Mouse (Mus musculus): Measurements from ENCODE around the gene Dctn3. TPM values are rescaled to one million over a fixed set of nuclear protein-coding genes. Genes with fewer than 3 reads are reported as not detected.

Dctn3 gene
- polyA plus RNA-seq, 1 experiment from 2014 or later: 149 TPM

DNA sequence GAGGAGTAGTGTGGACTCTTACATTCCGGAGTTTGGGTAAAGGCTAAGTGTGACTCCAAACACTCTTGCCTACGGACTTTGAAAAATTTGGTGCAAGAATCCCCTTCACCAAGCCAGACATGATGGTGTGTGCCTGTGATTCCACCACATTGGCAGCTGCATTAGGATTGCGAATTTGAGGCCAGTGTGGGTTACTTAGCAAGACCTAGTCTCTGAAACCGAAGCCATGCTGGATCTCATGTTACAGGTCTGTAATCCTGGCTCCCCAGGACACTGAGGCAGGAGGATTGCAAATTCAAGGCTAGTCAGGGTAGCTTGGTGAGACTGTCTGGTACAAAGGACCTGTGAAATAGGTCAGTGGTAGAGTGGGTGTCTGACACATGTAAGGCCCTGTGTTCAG, 35.7 kb upstream of the Dctn3 start:
- Histone ChIP-seq H3K36me3 (ENCODE audit: insufficient read depth, low read length) (no peaks in the 10 kb centered on the region), H3K9ac (replicated peaks; ENCODE audit: low read length) (no peak overlapping the region), H3K27ac (ENCODE audit: low read length) (peak overlapping the region; percentile 2; the same call in 1 of the 2 replicates), H3K4me2 (replicated peaks; ENCODE audit: low read depth, low read length) (no peak overlapping the region), H3K4me1 (ENCODE audit: insufficient read depth, low read length) (peaks cover 49% of the 10 kb centered on the region), H3K4me3 (ENCODE audit: low read length) (no peak overlapping the region), H3K27me3 (ENCODE audit: insufficient read depth, low read length) (no peaks in the 10 kb centered on the region), H3K9me3 (ENCODE audit: low read length) (no peaks in the 10 kb centered on the region)
- WGBS: 88% methylated on average over 4 of the region's 4 CpGs
- ATAC-seq (ENCODE audit: low FRiP score, low TSS enrichment): no peak

DNA sequence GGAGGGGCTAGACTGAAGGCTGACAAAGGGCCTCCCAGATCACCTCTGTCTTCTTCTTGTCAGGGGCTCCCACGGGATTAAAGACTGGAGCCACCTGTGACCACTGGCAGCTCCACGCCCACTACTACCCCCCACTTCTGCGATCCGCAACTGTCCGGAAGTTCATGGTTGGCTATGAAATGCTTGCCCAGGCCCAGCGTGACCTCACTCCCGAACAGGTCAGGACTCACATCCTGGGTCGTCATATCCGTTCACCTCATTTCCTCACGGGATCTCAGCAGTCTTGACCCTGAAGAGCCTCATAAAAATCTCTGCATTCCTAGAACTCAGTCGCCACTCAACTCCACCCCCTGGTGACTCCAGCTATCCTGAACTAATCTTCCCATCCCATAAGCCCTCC, 35.1 kb upstream of the Dctn3 start:
- Histone ChIP-seq H3K9me3 (ENCODE audit: low read length) (no peaks in the 10 kb centered on the region), H3K36me3 (ENCODE audit: insufficient read depth, low read length) (no peaks in the 10 kb centered on the region), H3K27ac (ENCODE audit: low read length) (no peak overlapping the region), H3K4me1 (ENCODE audit: insufficient read depth, low read length) (peaks cover 49% of the 10 kb centered on the region), H3K9ac (replicated peaks; ENCODE audit: low read length) (no peak overlapping the region), H3K4me2 (replicated peaks; ENCODE audit: low read depth, low read length) (no peak overlapping the region), H3K4me3 (ENCODE audit: low read length) (no peak overlapping the region), H3K27me3 (ENCODE audit: insufficient read depth, low read length) (no peaks in the 10 kb centered on the region)
- 36% methylated on average over 11 of the region's 11 CpGs for WGBS
- no peak for ATAC-seq (ENCODE audit: low FRiP score, low TSS enrichment)

DNA sequence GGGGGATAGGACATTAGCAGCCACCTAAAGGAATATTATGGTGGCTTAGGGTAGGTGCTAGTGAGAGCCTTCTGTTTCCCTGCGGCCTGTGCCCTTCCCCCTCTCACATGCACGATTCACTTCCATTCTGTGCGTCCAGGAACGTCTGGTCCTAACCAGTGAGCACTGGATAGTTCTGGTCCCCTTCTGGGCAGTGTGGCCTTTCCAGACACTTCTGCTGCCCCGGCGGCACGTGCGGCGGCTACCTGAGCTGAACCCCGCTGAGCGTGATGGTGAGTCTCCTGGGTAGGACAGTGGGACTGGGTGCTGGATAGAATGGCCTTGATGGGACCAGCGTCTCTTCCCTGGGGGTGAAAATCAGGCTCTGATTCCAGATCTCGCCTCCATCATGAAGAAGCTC, 34.4 kb upstream of the Dctn3 start:
- no peak overlapping the region for H3K4me2 ChIP-seq (replicated peaks; ENCODE audit: low read depth, low read length)
- no peak overlapping the region for H3K4me3 ChIP-seq (ENCODE audit: low read length)
- ATAC-seq (ENCODE audit: low FRiP score, low TSS enrichment): no peak
- peaks cover 43% of the 10 kb centered on the region for H3K4me1 ChIP-seq (ENCODE audit: insufficient read depth, low read length)
- H3K27ac ChIP-seq (ENCODE audit: low read length): no peak overlapping the region
- H3K36me3 ChIP-seq (ENCODE audit: insufficient read depth, low read length): no peaks in the 10 kb centered on the region
- no peaks in the 10 kb centered on the region for H3K27me3 ChIP-seq (ENCODE audit: insufficient read depth, low read length)
- 90% methylated on average over 13 of the region's 13 CpGs for WGBS
- H3K9ac ChIP-seq (replicated peaks; ENCODE audit: low read length): no peak overlapping the region
- H3K9me3 ChIP-seq (ENCODE audit: low read length): no peaks in the 10 kb centered on the region

DNA sequence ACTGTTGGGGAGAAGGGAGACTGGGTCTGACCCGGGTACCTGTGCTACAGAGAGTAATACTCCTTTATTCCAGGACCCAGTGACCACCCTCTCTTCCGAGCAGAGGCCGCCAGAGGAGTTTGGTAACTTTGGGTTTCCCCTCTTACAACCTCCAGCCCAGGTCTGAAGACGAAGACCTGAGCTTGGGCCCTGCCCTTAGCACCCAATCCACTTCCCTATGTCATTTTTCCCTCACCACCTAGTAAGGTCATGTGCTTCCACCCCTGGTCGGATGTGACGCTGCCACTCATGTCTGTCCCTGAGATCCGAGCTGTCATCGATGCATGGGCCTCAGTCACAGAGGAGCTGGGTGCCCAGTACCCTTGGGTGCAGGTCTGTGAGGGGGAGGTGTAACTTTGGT, 33.5 kb upstream of the Dctn3 start:
- WGBS: 76% methylated on average over 8 of the region's 8 CpGs
- Histone ChIP-seq H3K27me3 (ENCODE audit: insufficient read depth, low read length) (no peaks in the 10 kb centered on the region), H3K36me3 (ENCODE audit: insufficient read depth, low read length) (no peaks in the 10 kb centered on the region), H3K27ac (ENCODE audit: low read length) (no peak overlapping the region), H3K9me3 (ENCODE audit: low read length) (no peaks in the 10 kb centered on the region), H3K9ac (replicated peaks; ENCODE audit: low read length) (peak overlapping the region; percentile 82), H3K4me1 (ENCODE audit: insufficient read depth, low read length) (peaks cover 35% of the 10 kb centered on the region), H3K4me3 (ENCODE audit: low read length) (peak overlapping the region; percentile 62), H3K4me2 (replicated peaks; ENCODE audit: low read depth, low read length) (peak overlapping the region; percentile 84)
- no peak for ATAC-seq (ENCODE audit: low FRiP score, low TSS enrichment)

DNA sequence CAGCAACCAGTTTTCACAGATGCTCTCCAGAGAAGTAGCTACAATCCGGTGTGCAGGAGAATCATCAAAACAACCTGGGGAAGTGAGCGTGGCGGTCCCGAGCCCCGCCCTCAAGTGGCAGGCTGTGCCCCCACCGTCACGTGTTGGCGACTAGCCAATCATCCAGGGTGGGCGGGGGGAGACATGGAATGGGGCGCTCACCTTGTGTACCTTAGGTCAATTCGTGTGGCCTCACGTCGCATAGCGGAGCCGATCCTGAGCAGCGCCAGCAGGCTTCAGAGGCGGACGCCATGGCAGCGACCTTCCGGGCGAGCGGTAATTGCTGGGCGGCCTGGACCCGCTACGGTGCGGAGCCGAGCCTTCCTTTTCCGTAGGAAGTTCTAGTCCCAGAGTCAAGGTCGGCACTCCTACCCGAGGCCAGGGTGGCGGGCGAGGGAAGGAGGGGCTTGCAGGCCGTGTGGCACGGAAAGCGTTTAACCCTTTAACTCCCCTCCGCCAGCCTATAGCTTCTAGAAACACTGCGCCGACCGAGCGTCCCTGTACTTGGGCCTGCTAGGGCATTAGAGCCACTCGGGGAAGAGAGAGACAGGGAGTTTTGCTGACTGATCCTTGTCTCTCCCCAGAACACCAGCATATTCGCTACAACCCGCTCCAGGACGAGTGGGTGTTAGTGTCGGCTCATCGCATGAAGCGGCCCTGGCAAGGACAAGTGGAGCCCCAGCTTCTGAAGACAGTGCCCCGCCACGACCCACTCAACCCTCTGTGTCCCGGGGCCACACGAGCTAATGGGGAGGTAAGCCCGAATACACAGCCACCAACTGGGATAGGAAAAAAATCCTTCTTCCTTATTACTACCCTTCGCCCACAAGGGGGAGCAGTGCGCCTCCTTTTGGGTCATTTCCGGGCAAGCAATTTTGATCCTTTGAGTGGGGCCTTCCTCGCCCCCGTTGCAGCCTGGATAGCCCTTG, 32.7 kb upstream of the Dctn3 start, which contains the start of gene Sigmar1:
Sigmar1 (minus strand) TSS at position 820 of the 968 bp plus-strand sequence.
- peak within 1 kb of the TSS; percentile 82 for H3K9ac ChIP-seq (replicated peaks; ENCODE audit: low read length)
- WGBS: under 1% methylated on average over 57 of the region's 57 CpGs
- peak; percentile 69 for ATAC-seq (ENCODE audit: low FRiP score, low TSS enrichment)

DNA sequence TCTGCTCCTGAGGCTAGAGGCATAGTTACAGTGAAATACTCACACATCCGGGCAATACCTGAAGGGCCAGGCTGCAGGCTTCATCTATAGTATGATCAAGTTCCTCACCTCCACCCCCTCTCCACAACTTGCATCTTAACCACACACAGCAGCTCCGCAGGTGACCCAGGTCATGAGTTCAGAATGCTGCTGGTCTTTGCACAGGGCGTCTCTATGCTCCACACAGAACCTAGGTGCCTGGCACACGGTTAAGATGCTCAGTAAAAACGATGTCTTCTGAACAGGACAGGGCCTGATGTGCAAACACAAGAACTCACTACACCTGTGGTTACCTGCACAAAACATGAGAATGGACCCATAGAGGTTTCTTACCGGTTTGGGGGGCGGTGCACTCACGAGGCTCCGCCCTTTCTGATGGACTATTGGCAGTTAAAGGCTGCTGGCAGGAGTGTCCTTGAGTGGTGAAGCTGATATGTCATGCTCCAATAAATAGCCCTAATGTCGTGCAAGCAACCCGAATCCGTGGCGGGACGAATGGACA, 31.9 kb upstream of the Dctn3 start, which contains the start of gene Galt:
Galt (plus strand) TSS at position 432 of the 541 bp plus-strand sequence.
- Histone ChIP-seq H3K27ac (ENCODE audit: low read length) (peak within 1 kb of the TSS; percentile 89), H3K27me3 (ENCODE audit: insufficient read depth, low read length) (no peaks in the 10 kb centered on the region), H3K36me3 (ENCODE audit: insufficient read depth, low read length) (no peaks in the 10 kb centered on the region), H3K4me2 (replicated peaks; ENCODE audit: low read depth, low read length) (peak within 1 kb of the TSS; percentile 84), H3K9me3 (ENCODE audit: low read length) (no peaks in the 10 kb centered on the region), H3K4me3 (ENCODE audit: low read length) (peak within 1 kb of the TSS; percentile 62), H3K4me1 (ENCODE audit: insufficient read depth, low read length) (peaks cover 22% of the 10 kb centered on the region), H3K9ac (replicated peaks; ENCODE audit: low read length) (peak within 1 kb of the TSS; percentile 82)
- WGBS: 13% methylated on average over 14 of the region's 14 CpGs
- ATAC-seq (ENCODE audit: low FRiP score, low TSS enrichment): peak; percentile 58

More for the DNA sequence above, 32.7 kb upstream of the Dctn3 start, which contains the start of gene Sigmar1:
- Histone ChIP-seq H3K27me3 (ENCODE audit: insufficient read depth, low read length) (no peaks in the 10 kb centered on the region), H3K4me2 (replicated peaks; ENCODE audit: low read depth, low read length) (peak within 1 kb of the TSS; percentile 84), H3K4me3 (ENCODE audit: low read length) (peak within 1 kb of the TSS; percentile 62), H3K36me3 (ENCODE audit: insufficient read depth, low read length) (no peaks in the 10 kb centered on the region), H3K27ac (ENCODE audit: low read length) (peak within 1 kb of the TSS; percentile 89), H3K4me1 (ENCODE audit: insufficient read depth, low read length) (peaks cover 27% of the 10 kb centered on the region), H3K9me3 (ENCODE audit: low read length) (no peaks in the 10 kb centered on the region)

DNA sequence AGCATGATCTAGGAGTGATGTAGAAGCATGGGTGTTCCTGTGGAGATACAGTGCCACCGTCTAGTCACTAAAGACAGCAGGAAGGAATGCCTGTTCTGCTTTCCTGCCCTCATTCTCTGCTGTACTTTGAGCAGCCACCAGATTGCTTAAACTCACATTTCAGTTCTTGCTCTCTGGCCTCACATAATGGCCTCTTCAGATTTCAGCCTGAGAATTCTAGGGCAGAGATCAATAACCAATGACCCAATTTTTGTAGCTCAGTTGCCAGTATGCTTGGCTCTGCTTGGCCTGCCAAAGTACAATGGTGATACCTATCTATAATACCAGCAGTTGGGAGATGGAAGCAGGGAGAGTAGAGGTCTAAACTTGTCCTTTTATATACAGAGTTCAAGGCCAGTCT, 22.1 kb upstream of the Dctn3 start:
- Histone ChIP-seq H3K4me3 (ENCODE audit: low read length) (no peak overlapping the region), H3K27me3 (ENCODE audit: insufficient read depth, low read length) (no peaks in the 10 kb centered on the region), H3K36me3 (ENCODE audit: insufficient read depth, low read length) (peaks cover 4% of the 10 kb centered on the region; the same call in 1 of the 2 replicates), H3K4me2 (replicated peaks; ENCODE audit: low read depth, low read length) (no peak overlapping the region), H3K9ac (replicated peaks; ENCODE audit: low read length) (no peak overlapping the region), H3K27ac (ENCODE audit: low read length) (no peak overlapping the region), H3K9me3 (ENCODE audit: low read length) (peaks cover 14% of the 10 kb centered on the region), H3K4me1 (ENCODE audit: insufficient read depth, low read length) (peaks cover 5% of the 10 kb centered on the region)
- 83% methylated on average over 1 of the region's 1 CpGs for WGBS
- no peak for ATAC-seq (ENCODE audit: low FRiP score, low TSS enrichment)

DNA sequence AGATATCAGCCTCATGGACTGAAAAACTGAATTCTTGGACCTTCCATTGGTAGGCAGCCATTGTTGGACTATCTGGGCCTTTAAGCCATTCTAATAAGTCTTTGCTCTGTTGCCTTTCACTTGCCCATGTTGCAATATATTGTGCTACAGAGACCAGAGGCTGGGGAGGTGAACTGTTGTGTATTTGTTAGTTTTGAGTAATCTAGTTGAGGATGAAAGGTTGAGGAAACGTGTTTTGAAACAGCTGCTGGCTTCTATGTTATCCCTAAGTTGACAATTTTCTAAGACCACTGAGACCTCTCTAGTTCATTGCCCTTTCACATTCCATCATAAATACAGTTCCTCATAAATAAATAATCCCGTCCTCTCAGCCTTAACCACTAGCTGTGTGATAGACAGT, 21.2 kb upstream of the Dctn3 start:
- Histone ChIP-seq H3K4me3 (ENCODE audit: low read length) (no peak overlapping the region), H3K4me1 (ENCODE audit: insufficient read depth, low read length) (peaks cover 12% of the 10 kb centered on the region), H3K9ac (replicated peaks; ENCODE audit: low read length) (no peak overlapping the region), H3K27ac (ENCODE audit: low read length) (no peak overlapping the region), H3K36me3 (ENCODE audit: insufficient read depth, low read length) (peaks cover 9% of the 10 kb centered on the region; the same call in 1 of the 2 replicates), H3K27me3 (ENCODE audit: insufficient read depth, low read length) (no peaks in the 10 kb centered on the region), H3K4me2 (replicated peaks; ENCODE audit: low read depth, low read length) (no peak overlapping the region), H3K9me3 (ENCODE audit: low read length) (peaks cover 14% of the 10 kb centered on the region)
- WGBS: 59% methylated on average over 2 of the region's 2 CpGs
- no peak for ATAC-seq (ENCODE audit: low FRiP score, low TSS enrichment)

DNA sequence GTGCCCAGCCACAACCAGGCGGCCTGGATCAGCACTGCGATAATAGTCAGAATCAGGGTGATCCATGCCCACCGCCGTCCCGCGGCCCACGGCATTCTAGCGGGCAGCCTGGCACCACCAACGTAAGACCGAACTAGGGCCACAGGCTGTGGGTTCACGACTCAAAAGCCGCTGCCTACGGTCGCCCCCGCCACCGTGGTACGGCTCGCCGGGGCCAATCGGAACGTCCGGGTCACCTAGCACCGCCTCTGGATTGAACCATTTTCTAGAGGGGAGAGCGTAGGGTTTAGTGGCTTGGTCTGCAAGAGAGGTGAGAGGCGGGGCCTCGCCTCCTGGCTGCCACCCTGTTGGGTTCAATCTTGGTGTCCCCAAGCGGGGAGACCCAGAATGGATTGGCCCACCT, 18.2 kb upstream of the Dctn3 start:
- H3K27ac ChIP-seq (ENCODE audit: low read length): peak overlapping the region; percentile 84
- peak overlapping the region; percentile 83 for H3K9ac ChIP-seq (replicated peaks; ENCODE audit: low read length)
- WGBS: under 1% methylated on average over 27 of the region's 27 CpGs
- ATAC-seq (ENCODE audit: low FRiP score, low TSS enrichment): peak; percentile 98
- peaks cover 4% of the 10 kb centered on the region for H3K9me3 ChIP-seq (ENCODE audit: low read length)
- H3K27me3 ChIP-seq (ENCODE audit: insufficient read depth, low read length): no peaks in the 10 kb centered on the region
- peak overlapping the region; percentile 98 for H3K4me2 ChIP-seq (replicated peaks; ENCODE audit: low read depth, low read length)
- H3K4me3 ChIP-seq (ENCODE audit: low read length): peak overlapping the region; percentile 80
- peaks cover 12% of the 10 kb centered on the region for H3K4me1 ChIP-seq (ENCODE audit: insufficient read depth, low read length)
- H3K36me3 ChIP-seq (ENCODE audit: insufficient read depth, low read length): peaks cover 15% of the 10 kb centered on the region; the same call in 1 of the 2 replicates

Data from kidney, embryonic 16.5 days (tissue).